Mouse (Mus musculus) midbrain, postnatal 0 days (tissue): ENCODE data around the gene Six6. TPM values are rescaled to one million over a fixed set of nuclear protein-coding genes. Genes with fewer than 3 reads are reported as not detected.

Experiments
- ATAC-seq: fragments of 200-750 bp; cut with Nextera tagmentation; 2 replicates; pipeline ENCODE4 v1.8.0; 2017; ENCODE audit warnings: moderate number of reproducible peaks, mild to moderate bottlenecking, moderate TSS enrichment, moderate library complexity; ENCODE audit not compliant: low FRiP score
- DNase-seq: peaks from one replicate; pipeline ENCODE4 v3.0.0-alpha.2; 2015; ENCODE audit warnings: low spot score
- H3K27ac ChIP-seq: fragments of 300-500 bp; sonication (generic); 2 replicates; pipeline ENCODE4 v1.5.1; 2014; ENCODE audit warnings: low read depth, mild to moderate bottlenecking, low read length, mixed read lengths
- H3K27me3 ChIP-seq: fragments of 300-500 bp; sonication (generic); 2 replicates; pipeline ENCODE4 v1.6.1; 2014; ENCODE audit warnings: low read length, control low read depth, mixed read lengths; ENCODE audit not compliant: insufficient read depth
- H3K36me3 ChIP-seq: fragments of 300-500 bp; sonication (generic); 2 replicates; pipeline ENCODE4 v1.6.1; 2014; ENCODE audit warnings: low read length, control low read depth, mixed read lengths; ENCODE audit not compliant: insufficient read depth
- H3K4me1 ChIP-seq: fragments of 300-500 bp; sonication (generic); 2 replicates; pipeline ENCODE4 v1.6.1; 2014; ENCODE audit warnings: mild to moderate bottlenecking, control low read depth, antibody characterized with exemption, low read length, mixed read lengths; ENCODE audit not compliant: insufficient read depth
- H3K4me2 ChIP-seq: fragments of 300-500 bp; sonication (generic); 2 replicates; pipeline ENCODE4 v1.6.1; 2014; ENCODE audit warnings: low read depth, mild to moderate bottlenecking, low read length, mixed read lengths; ENCODE audit not compliant: poor library complexity, severe bottlenecking
- H3K4me3 ChIP-seq: fragments of 300-500 bp; sonication (generic); 2 replicates; pipeline ENCODE4 v1.5.1; 2014; ENCODE audit warnings: low read depth, mild to moderate bottlenecking, low read length, moderate library complexity
- H3K9ac ChIP-seq: fragments of 300-500 bp; sonication (generic); replicated peaks from 2 replicates; pipeline ENCODE4 v1.6.1; 2014; ENCODE audit warnings: mild to moderate bottlenecking, low read length, moderate library complexity, mixed read lengths; ENCODE audit not compliant: poor library complexity, severe bottlenecking
- H3K9me3 ChIP-seq: fragments of 300-500 bp; sonication (generic); 2 replicates; pipeline ENCODE4 v1.6.1; 2016; ENCODE audit warnings: low read length, control low read depth
- CTCF ChIP-seq: IDR thresholded peaks from 2 replicates; pipeline ENCODE4 v1.5.1; 2016; ENCODE audit warnings: antibody characterized with exemption, mild to moderate bottlenecking
- WGBS: fragments of 180-500 bp; shearing (Covaris S2); extraction: QIAGEN DNeasy Blood & Tissue Kit; methylation state at CpG from one replicate; pipeline ENCODE4 v1.1.7; 2014; 5-methylcytosine and 5-hydroxymethylcytosine counted together
- polyA plus RNA-seq: library from polyadenylated mRNA; unstranded; fragments of >200 nt; fragmentation: Nextera tagmentation; extraction: Ambion mirVana; gene quantifications from 2 replicates; pipeline ENCODE4 v1.2.1, GENCODE M21; 2015
- total RNA-seq: library from RNA; depleted of rRNA; stranded (reverse); fragments of >200 nt; gene quantifications from 2 replicates; pipeline ENCODE4 v1.2.3, GENCODE M21; 2014; rRNA removed

The Six6 gene
- total RNA-seq (0.11 TPM in 1 of 2 replicates, not detected in the other), polyA plus RNA-seq (1.2 and 3.8 TPM in 2 replicates)

DNA sequence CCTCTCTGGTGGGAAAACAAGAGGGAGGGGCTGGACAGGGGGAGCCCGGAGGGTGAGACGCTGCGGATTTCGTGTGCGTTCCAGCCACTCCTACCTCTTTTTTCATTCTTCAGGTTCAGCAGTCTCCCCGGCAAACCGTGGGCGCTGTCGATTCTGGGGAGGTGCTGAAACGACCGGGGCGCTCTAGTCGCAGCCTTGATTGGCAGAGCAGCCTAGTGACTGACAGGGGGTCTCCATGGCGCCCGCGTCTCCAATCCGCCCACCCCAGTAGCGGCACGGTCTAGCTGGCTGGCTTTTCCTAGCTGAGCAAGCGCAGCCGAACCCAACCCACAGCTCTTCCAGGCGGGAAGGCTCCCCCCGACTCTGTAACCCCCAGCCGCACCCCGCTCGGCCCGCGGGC, at the start of gene Six6:
Gene Six6 (plus strand): TSS at position 277 of the 400 bp plus-strand sequence.
- Histone ChIP-seq H3K27me3 (peaks cover 86% of the 10 kb centered on the region), H3K4me2 (peak within 1 kb of the TSS; percentile 12; the same call in 1 of the 2 replicates), H3K36me3 (no peaks in the 10 kb centered on the region), H3K4me1 (no peaks in the 10 kb centered on the region), H3K9me3 (no peaks in the 10 kb centered on the region), H3K4me3 (no peak within 1 kb of the TSS), H3K9ac (no peak within 1 kb of the TSS), H3K27ac (no peak within 1 kb of the TSS)
- DNase-seq (no peak), ATAC-seq (no peak)
- TF ChIP-seq CTCF, result no peak
- 0% methylated on average over 28 of the region's 28 CpGs for WGBS

DNA sequence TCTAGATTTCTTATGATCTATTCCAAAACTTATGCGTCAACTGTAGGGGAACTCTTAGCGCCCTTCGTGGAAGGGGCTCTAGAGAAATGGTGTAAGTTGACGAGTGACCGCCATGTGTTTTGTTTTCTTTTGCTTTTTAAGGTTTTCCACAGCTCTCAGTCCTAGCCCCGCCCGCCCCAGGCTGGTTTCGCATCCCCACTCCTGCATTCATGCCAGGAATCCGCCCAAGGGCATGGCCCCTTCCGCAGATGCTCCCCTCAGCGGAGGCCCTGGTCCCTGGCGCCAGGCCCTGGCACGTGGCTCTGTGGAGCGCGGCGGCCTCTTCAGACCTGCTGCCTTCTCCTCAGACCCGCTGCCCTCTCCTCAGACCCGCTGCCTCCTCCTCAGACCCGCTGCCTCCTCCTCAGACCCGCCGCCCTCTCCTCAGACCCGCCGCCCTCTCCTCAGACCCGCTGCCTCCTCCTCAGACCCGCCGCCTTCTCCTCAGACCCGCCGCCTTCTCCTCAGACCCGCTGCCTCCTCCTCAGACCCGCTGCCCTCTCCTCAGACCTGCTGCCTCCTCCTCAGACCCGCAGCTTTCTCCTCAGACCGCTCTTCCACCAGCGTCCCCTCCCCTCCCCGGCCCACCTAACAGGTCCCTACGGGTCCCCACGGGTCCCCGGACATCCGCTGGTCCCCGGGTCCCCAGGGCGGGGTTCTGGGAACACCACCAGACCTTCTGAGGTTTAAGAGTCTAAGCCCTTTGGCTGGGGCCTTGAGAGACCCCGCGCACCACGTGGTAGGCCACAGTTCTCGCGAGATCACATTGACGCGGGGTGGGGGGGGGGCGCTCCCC, 22.3 kb upstream of the Six6 start:
- H3K4me2 ChIP-seq, result peak overlapping the region; percentile 62
- H3K9me3 ChIP-seq, result no peaks in the 10 kb centered on the region
- H3K27ac ChIP-seq, result no peak overlapping the region
- H3K4me1 ChIP-seq, result 0 out of 2 replicates have a peak, but pooled peaks cover 2% of the 10 kb centered on the region
- H3K36me3 ChIP-seq, result no peaks in the 10 kb centered on the region
- H3K9ac ChIP-seq, result peak overlapping the region; percentile 46; the same call in 1 of the 2 replicates
- TF ChIP-seq CTCF, result no peak
- DNase-seq (peak; percentile 31), ATAC-seq (no peak)
- H3K27me3 ChIP-seq, result peaks cover 9% of the 10 kb centered on the region; the same call in 1 of the 2 replicates
- 18% methylated on average over 47 of the region's 48 CpGs for WGBS
- H3K4me3 ChIP-seq, result peak overlapping the region; percentile 33

DNA sequence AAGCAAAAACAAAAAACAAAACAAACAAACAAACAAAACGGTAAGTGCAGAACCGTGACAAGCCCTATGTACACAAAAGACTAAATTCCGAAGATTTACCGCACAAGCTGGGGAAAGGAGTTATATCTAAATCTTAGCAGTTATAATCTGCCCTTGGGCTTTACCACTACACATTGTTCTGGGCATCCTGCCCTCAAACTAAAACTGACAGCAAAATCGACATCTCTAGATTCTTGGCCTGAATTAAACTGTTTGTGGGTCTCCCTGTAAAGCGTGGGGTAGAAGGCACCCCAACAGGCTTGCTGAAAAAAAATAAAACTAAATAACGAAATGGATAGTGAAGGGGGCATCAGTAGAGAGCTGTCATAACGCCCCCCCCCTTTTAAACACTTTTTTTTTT, 2.9 kb upstream of the Six6 start:
- H3K27ac ChIP-seq, result no peak overlapping the region
- no peak overlapping the region for H3K4me2 ChIP-seq
- no peak for DNase-seq
- ATAC-seq, result no peak
- H3K4me3 ChIP-seq, result no peak overlapping the region
- peaks cover 62% of the 10 kb centered on the region for H3K27me3 ChIP-seq
- no peak overlapping the region for H3K9ac ChIP-seq
- TF ChIP-seq CTCF, result no peak
- H3K36me3 ChIP-seq, result no peaks in the 10 kb centered on the region
- 14% methylated on average over 8 of the region's 8 CpGs for WGBS
- no peaks in the 10 kb centered on the region for H3K4me1 ChIP-seq
- no peaks in the 10 kb centered on the region for H3K9me3 ChIP-seq

DNA sequence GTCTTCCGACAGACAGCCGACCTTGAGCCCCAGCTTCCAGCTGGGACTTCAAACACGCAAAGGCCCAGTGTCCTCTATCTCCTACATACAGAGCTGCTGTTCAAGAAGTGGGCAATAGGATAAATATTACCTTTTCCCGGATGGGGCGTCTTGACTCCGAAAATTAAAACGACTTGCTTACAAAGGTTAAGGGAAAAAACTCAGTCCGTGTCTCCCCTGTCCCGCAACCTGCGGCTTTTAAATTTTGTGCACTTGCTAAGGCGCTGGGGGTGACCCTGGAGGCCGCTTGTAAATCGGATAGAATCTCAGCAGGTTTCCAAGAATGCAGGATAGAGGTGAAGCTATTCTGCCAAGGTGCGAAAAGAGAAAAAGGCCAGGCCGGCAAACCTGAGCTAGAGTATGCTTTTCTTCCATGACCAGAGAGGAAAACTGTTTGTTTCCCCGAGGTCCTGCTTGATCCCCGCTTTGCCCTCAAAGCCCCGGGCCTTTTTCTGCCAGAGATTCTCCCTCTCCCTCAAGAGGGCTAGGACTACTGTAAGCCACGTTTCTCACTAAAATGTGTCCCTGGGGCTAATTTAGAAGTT, 2.1 kb upstream of the Six6 start:
- no peak for TF ChIP-seq CTCF
- Histone ChIP-seq H3K27me3 (peaks cover 71% of the 10 kb centered on the region), H3K9me3 (no peaks in the 10 kb centered on the region), H3K4me2 (no peak overlapping the region), H3K27ac (no peak overlapping the region), H3K36me3 (no peaks in the 10 kb centered on the region), H3K4me1 (no peaks in the 10 kb centered on the region), H3K9ac (no peak overlapping the region), H3K4me3 (no peak overlapping the region)
- WGBS, result 2% methylated on average over 19 of the region's 19 CpGs
- no peak for DNase-seq
- no peak for ATAC-seq

DNA sequence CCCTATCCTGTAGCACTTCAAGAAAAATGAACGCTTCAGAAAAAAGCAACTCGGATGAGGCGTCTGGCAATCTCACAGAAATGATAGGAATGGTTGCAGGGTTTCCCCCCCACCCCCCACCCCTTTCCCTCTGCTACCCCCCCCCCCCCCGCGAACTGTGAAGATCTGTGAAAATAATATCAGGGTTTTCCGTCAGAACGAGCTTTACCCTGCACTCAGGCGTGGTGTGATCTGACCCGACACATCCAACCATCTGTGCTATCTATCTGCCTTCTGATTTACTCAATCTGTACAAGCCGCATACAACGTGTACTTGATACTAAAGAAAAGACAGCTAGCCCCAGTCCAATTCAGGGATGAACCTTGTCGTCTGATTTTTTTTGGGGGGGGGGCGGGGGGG, 1.5 kb upstream of the Six6 start:
- no peak overlapping the region for H3K27ac ChIP-seq
- H3K36me3 ChIP-seq, result no peaks in the 10 kb centered on the region
- H3K4me1 ChIP-seq, result no peaks in the 10 kb centered on the region
- H3K4me2 ChIP-seq, result no peak overlapping the region
- no peak overlapping the region for H3K9ac ChIP-seq
- WGBS, result 5% methylated on average over 11 of the region's 13 CpGs
- ATAC-seq (no peak), DNase-seq (no peak)
- TF ChIP-seq CTCF, result no peak
- H3K27me3 ChIP-seq, result peaks cover 76% of the 10 kb centered on the region
- H3K4me3 ChIP-seq, result no peak overlapping the region
- no peaks in the 10 kb centered on the region for H3K9me3 ChIP-seq
